Mouse (Mus musculus): ENCODE data around the gene Atg5. TPM values are rescaled to one million over a fixed set of nuclear protein-coding genes. Genes with fewer than 3 reads are reported as not detected.
A peak's percentile ranks its signal among the peaks of the same experiment; 100 is the strongest.

Gene Atg5
- polyA plus RNA-seq, 1 experiment from 2014 or later = 24.2 TPM

DNA sequence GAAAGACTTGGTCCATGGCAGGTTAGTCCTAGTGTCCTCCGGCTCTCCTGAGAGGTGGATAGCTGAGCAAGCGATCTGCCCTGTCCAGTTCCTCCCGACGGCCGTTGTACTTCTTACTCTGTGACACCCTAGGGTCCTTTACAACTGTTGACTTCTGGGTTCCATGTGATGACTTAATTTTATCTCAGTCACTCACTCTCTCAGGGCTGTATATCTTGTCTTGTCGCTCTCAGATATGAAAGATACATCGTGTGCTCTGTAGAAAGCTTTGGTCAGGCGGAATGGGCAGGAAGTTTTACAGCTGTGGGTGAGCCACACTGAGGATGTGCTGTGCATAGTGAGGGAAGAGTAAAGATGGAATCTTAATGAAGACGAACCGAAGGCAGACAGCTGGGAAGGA is 86.2 kb downstream of the Atg5 start:
- Histone ChIP-seq H3K36me3 (no peaks in the 10 kb centered on the region), H3K9me3 (no peaks in the 10 kb centered on the region), H3K27me3 (replicated peaks) (no peaks in the 10 kb centered on the region), H3K4me2 (no peak overlapping the region), H3K4me1 (peaks cover 30% of the 10 kb centered on the region), H3K4me3 (no peak overlapping the region), H3K9ac (no peak overlapping the region), H3K27ac (replicated peaks) (no peak overlapping the region)
- 44% methylated on average over 10 of the region's 10 CpGs for WGBS
- ATAC-seq (ENCODE audit: extremely low read depth, insufficient number of reproducible peaks, low FRiP score, low TSS enrichment) = no peak

DNA sequence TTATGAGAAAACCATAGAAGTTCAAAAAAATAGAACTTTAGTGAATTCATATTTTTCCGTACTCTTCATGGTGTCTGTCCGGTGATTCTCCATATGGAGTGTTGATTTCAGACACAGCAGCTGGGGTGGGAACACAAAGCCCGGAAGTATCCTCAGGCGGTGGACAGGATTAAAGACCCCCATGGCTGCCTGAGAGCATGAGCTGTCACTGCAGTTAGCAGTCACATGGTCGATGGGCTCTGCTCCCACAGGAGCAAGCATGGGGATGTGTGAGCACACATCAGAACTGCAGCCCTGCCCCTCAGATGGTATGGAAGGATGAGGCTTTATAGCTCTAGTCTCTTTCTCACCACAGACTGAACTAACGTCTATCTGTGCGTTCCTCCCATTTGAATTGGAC is 87.1 kb downstream of the Atg5 start:
- H3K4me2 ChIP-seq = no peak overlapping the region
- no peak overlapping the region for H3K27ac ChIP-seq (replicated peaks)
- no peak overlapping the region for H3K9ac ChIP-seq
- 73% methylated on average over 7 of the region's 7 CpGs for WGBS
- H3K4me3 ChIP-seq = no peak overlapping the region
- no peaks in the 10 kb centered on the region for H3K36me3 ChIP-seq
- H3K9me3 ChIP-seq = no peaks in the 10 kb centered on the region
- ATAC-seq (ENCODE audit: extremely low read depth, insufficient number of reproducible peaks, low FRiP score, low TSS enrichment) = no peak
- H3K4me1 ChIP-seq = peaks cover 30% of the 10 kb centered on the region
- no peaks in the 10 kb centered on the region for H3K27me3 ChIP-seq (replicated peaks)

DNA sequence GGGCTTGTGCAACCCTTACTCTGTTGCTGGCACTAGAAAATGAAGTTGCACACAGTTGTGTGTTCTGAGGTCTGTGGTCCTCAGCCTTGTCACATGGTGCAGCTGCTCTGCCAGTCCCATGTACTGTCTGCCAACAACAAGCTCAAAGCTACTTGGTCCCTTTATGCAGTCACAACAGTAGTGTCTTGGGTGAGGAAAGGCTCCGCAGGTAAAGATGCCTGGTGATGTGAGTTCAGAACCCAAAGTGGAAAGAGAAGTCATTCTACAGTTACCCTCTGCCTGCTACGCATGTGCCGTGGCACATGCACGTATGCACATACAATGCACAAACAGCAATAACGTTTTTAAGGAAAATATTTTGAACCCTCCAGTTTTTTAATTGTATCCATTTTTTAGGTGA is 88.5 kb downstream of the Atg5 start:
- H3K9ac ChIP-seq = no peak overlapping the region
- peaks cover 30% of the 10 kb centered on the region for H3K4me1 ChIP-seq
- no peaks in the 10 kb centered on the region for H3K27me3 ChIP-seq (replicated peaks)
- no peaks in the 10 kb centered on the region for H3K9me3 ChIP-seq
- no peaks in the 10 kb centered on the region for H3K36me3 ChIP-seq
- no peak overlapping the region for H3K4me3 ChIP-seq
- H3K27ac ChIP-seq (replicated peaks) = no peak overlapping the region
- 92% methylated on average over 5 of the region's 5 CpGs for WGBS
- no peak overlapping the region for H3K4me2 ChIP-seq
- ATAC-seq (ENCODE audit: extremely low read depth, insufficient number of reproducible peaks, low FRiP score, low TSS enrichment) = no peak

DNA sequence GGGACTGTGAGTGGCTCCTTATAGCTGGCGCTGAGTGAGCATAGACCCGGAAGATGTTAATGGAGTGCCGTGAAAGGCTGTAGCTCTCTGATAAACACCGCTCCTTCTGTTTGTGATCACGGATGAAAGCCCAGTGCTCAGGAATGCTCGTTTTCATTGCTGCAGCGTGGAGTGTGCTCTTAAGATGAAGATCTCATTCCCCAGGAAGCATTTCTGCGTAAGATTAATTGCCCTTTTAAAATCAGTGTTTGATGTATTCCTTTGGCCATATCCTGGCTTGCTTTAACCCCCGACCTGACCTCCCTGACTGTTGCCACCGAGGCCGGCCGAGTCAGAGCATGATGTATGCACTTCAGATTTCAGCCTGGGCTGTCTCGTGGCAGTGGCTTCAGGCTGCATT is 89.2 kb downstream of the Atg5 start:
- no peaks in the 10 kb centered on the region for H3K9me3 ChIP-seq
- H3K36me3 ChIP-seq = no peaks in the 10 kb centered on the region
- peak overlapping the region; percentile 50 for H3K4me2 ChIP-seq
- WGBS = 20% methylated on average over 13 of the region's 13 CpGs
- no peak overlapping the region for H3K4me3 ChIP-seq
- no peaks in the 10 kb centered on the region for H3K27me3 ChIP-seq (replicated peaks)
- no peak overlapping the region for H3K27ac ChIP-seq (replicated peaks)
- peak overlapping the region; percentile 54 for H3K9ac ChIP-seq
- no peak for ATAC-seq (ENCODE audit: extremely low read depth, insufficient number of reproducible peaks, low FRiP score, low TSS enrichment)
- peaks cover 30% of the 10 kb centered on the region for H3K4me1 ChIP-seq

DNA sequence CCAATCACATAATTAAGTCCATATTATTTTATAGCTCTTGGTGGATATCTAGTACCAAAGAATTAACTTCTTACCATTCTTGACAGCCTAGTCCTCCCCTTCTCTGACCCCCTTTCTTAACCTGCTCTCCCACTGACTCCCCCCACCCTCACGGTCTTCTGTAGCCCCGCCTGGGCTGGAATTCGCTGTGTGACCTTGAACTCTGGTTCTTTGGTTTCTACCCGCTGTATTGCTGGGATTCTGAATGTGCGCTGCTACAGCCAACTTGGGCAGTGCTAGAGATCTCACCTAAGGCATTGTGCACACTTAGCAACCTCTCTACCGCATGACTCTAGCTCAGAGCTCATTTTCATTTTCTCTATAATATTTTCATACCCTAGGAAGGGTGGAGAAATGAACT is 90.7 kb downstream of the Atg5 start:
- Histone ChIP-seq H3K4me2 (no peak overlapping the region), H3K36me3 (peaks cover 6% of the 10 kb centered on the region; the same call in 1 of the 2 replicates), H3K27ac (replicated peaks) (no peak overlapping the region), H3K4me3 (no peak overlapping the region), H3K27me3 (replicated peaks) (no peaks in the 10 kb centered on the region), H3K9me3 (no peaks in the 10 kb centered on the region), H3K9ac (no peak overlapping the region), H3K4me1 (peaks cover 22% of the 10 kb centered on the region)
- WGBS = 73% methylated on average over 6 of the region's 6 CpGs
- ATAC-seq (ENCODE audit: extremely low read depth, insufficient number of reproducible peaks, low FRiP score, low TSS enrichment) = no peak

DNA sequence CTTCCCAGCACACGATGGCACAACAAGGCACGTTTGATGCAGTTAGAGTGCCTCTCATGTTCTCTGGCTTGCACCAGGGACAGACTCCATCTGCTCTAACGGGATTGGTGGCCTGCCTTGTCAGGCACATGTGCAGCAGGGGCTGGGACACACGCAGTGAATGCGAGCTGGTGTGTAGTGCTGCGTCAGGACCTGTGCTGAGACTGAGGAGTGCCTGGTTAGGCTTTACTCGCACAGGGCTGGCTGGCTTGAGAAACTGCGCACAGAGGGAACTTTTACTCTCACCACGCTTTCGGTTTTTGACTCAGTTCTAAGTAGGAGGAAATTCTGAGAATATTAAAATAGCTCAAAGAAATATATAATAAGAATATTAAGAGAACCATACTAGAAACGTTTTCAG is 92.5 kb downstream of the Atg5 start:
- no peak overlapping the region for H3K4me3 ChIP-seq
- H3K27ac ChIP-seq (replicated peaks) = no peak overlapping the region
- H3K9ac ChIP-seq = no peak overlapping the region
- H3K4me2 ChIP-seq = no peak overlapping the region
- H3K9me3 ChIP-seq = no peaks in the 10 kb centered on the region
- no peaks in the 10 kb centered on the region for H3K27me3 ChIP-seq (replicated peaks)
- peaks cover 18% of the 10 kb centered on the region for H3K4me1 ChIP-seq
- 73% methylated on average over 11 of the region's 11 CpGs for WGBS
- H3K36me3 ChIP-seq = peaks cover 6% of the 10 kb centered on the region; the same call in 1 of the 2 replicates
- ATAC-seq (ENCODE audit: extremely low read depth, insufficient number of reproducible peaks, low FRiP score, low TSS enrichment) = no peak

DNA sequence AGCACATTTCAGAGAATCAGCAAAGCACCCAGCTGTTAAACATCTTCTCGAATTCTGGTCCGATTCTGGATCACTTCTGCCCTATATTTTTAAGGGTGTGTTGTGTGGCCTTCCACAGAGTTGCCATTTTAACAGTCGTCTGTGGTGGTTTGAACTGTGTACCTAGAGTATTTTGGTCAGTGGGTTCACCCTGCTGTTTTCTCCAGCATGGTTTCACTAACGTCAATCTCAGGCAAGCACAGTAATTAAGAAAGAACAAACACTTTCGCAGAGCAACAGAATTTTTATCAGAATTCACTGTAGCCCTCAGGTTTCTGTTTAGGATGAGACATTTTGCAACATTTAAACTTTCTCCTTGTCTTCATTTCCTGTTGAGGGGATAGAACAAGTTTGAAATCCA is 94.3 kb downstream of the Atg5 start:
- Histone ChIP-seq H3K36me3 (peaks cover 10% of the 10 kb centered on the region; the same call in 1 of the 2 replicates), H3K4me2 (no peak overlapping the region), H3K27ac (replicated peaks) (no peak overlapping the region), H3K9ac (no peak overlapping the region), H3K9me3 (no peaks in the 10 kb centered on the region), H3K27me3 (replicated peaks) (no peaks in the 10 kb centered on the region), H3K4me1 (peaks cover 14% of the 10 kb centered on the region), H3K4me3 (no peak overlapping the region)
- 85% methylated on average over 5 of the region's 5 CpGs for WGBS
- no peak for ATAC-seq (ENCODE audit: extremely low read depth, insufficient number of reproducible peaks, low FRiP score, low TSS enrichment)

DNA sequence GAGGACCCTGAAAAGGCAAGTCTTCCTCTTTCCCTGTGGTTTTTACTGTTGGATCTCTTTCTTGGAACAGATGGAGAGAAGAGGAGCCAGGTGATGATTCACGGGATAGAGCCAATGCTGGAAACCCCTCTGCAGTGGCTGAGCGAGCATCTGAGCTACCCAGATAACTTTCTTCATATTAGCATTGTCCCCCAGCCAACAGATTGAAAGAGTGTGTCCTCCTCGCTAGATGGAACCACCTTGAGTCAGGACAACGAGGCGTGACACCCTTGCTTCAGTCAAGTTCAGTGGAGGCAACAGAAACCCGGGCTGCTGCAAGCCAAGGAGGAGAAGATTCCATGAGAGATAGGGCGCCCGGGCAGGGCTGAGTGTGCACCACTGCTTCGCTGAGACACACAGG is 94.7 kb downstream of the Atg5 start:
- H3K27ac ChIP-seq (replicated peaks) = no peak overlapping the region
- no peaks in the 10 kb centered on the region for H3K9me3 ChIP-seq
- H3K4me3 ChIP-seq = no peak overlapping the region
- no peaks in the 10 kb centered on the region for H3K27me3 ChIP-seq (replicated peaks)
- H3K4me2 ChIP-seq = no peak overlapping the region
- H3K9ac ChIP-seq = no peak overlapping the region
- peaks cover 10% of the 10 kb centered on the region; the same call in 1 of the 2 replicates for H3K36me3 ChIP-seq
- no peak for ATAC-seq (ENCODE audit: extremely low read depth, insufficient number of reproducible peaks, low FRiP score, low TSS enrichment)
- H3K4me1 ChIP-seq = peaks cover 11% of the 10 kb centered on the region; the same call in 1 of the 2 replicates
- 77% methylated on average over 9 of the region's 9 CpGs for WGBS

DNA sequence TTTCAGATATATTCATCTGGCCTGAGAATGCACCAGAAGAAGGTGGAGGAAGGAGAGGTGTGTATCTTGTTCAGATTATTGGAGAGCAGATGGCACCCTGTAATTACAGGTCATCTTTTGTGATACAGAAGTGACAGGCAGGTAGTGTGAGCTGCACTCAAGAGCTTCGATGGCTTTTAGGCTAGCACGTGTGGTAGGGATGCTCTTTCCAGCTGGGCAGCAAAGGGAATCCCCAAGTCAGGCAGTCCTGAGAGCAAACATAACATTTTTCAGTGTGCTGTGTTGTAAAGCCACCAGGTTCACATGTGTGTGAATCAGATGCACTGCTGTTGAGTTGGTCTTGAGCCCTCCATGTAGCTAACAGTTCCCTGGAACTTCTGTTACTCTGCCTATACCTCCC is 98.0 kb downstream of the Atg5 start:
- WGBS = 82% methylated on average over 2 of the region's 2 CpGs
- no peaks in the 10 kb centered on the region for H3K27me3 ChIP-seq (replicated peaks)
- H3K4me2 ChIP-seq = no peak overlapping the region
- no peak for ATAC-seq (ENCODE audit: extremely low read depth, insufficient number of reproducible peaks, low FRiP score, low TSS enrichment)
- H3K4me3 ChIP-seq = no peak overlapping the region
- H3K27ac ChIP-seq (replicated peaks) = no peak overlapping the region
- H3K9ac ChIP-seq = no peak overlapping the region
- 0 out of 2 replicates have a peak, but pooled peaks cover 6% of the 10 kb centered on the region for H3K4me1 ChIP-seq
- H3K9me3 ChIP-seq = no peaks in the 10 kb centered on the region
- H3K36me3 ChIP-seq = peaks cover 10% of the 10 kb centered on the region; the same call in 1 of the 2 replicates

DNA sequence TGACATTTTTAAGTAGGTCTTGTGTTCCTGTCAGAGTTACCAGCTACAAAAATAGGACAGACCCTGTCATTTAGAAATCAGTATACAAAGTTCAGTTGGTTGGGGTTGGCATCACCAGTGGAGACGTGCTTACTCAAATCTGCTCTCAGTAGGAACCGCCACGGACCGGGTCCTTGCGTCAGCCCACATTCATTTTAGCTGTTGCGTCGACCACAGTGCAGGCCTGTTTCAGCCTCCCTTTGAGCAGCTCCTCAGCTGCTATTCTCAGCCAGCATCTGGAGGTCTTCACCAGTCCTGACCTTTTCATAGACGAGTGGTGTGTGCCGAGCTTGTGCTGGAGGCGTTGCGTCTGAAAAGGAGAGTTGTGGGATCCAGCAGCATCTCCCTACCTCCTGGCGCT is 98.9 kb downstream of the Atg5 start:
- no peak overlapping the region for H3K4me3 ChIP-seq
- 0 out of 2 replicates have a peak, but pooled peaks cover 6% of the 10 kb centered on the region for H3K4me1 ChIP-seq
- WGBS = 74% methylated on average over 12 of the region's 12 CpGs
- no peak for ATAC-seq (ENCODE audit: extremely low read depth, insufficient number of reproducible peaks, low FRiP score, low TSS enrichment)
- no peak overlapping the region for H3K27ac ChIP-seq (replicated peaks)
- no peaks in the 10 kb centered on the region for H3K9me3 ChIP-seq
- no peak overlapping the region for H3K4me2 ChIP-seq
- H3K36me3 ChIP-seq = peaks cover 10% of the 10 kb centered on the region; the same call in 1 of the 2 replicates
- no peaks in the 10 kb centered on the region for H3K27me3 ChIP-seq (replicated peaks)
- no peak overlapping the region for H3K9ac ChIP-seq

DNA sequence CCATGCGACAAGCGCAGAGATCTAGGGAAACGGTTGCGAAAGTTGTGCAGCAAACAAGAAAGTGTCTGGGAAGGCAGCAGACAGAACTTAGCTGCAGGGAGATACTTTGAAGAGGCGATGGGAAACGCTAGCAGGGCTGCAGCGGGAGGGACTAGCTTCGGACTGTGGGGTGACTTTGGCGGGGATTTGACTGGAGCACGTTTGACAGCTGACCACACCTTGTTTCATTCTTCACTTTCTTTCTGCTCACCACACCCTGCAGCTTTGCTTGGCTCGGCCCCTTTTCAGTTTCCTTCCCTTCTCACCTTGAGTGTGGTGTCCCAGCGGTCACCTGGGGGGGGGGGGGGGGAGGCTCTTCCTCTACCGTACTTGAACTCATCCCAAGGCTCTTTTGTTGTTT is 100.4 kb downstream of the Atg5 start:
- ATAC-seq (ENCODE audit: extremely low read depth, insufficient number of reproducible peaks, low FRiP score, low TSS enrichment) = no peak
- no peak overlapping the region for H3K4me2 ChIP-seq
- no peak overlapping the region for H3K9ac ChIP-seq
- WGBS = 60% methylated on average over 13 of the region's 13 CpGs
- H3K4me3 ChIP-seq = no peak overlapping the region
- 0 out of 2 replicates have a peak, but pooled peaks cover 6% of the 10 kb centered on the region for H3K4me1 ChIP-seq
- H3K9me3 ChIP-seq = no peaks in the 10 kb centered on the region
- no peaks in the 10 kb centered on the region for H3K27me3 ChIP-seq (replicated peaks)
- H3K27ac ChIP-seq (replicated peaks) = no peak overlapping the region
- 0 out of 2 replicates have a peak, but pooled peaks cover 4% of the 10 kb centered on the region for H3K36me3 ChIP-seq

DNA sequence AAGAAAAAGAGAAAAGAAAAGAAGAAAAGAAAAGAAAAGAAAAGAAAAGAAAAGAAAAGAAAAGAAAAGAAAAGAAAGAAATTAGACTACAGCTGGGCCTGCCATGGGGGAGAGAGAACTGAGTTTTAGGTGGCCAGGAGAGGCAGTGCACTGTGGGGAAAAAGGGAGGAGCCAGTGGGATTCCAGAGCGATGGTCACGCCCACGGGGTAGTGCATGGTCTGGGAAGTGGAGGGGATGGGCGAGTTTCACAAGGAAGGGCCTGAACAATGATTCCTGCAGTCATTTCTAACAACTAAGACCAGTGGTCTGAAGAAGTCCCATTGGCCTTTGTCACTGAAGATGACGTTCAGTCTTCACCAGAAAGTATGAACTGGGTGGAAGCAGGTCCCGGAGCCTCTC is 102.5 kb downstream of the Atg5 start:
- Histone ChIP-seq H3K4me1 (no peaks in the 10 kb centered on the region), H3K9ac (no peak overlapping the region), H3K9me3 (no peaks in the 10 kb centered on the region), H3K4me3 (no peak overlapping the region), H3K27me3 (replicated peaks) (no peaks in the 10 kb centered on the region), H3K36me3 (0 out of 2 replicates have a peak, but pooled peaks cover 4% of the 10 kb centered on the region), H3K4me2 (no peak overlapping the region), H3K27ac (replicated peaks) (no peak overlapping the region)
- no peak for ATAC-seq (ENCODE audit: extremely low read depth, insufficient number of reproducible peaks, low FRiP score, low TSS enrichment)
- WGBS = 67% methylated on average over 6 of the region's 6 CpGs

Data from heart, embryonic 13.5 days (tissue).